Mouse (Mus musculus): ENCODE results near the gene Rps12-ps3. TPM values are rescaled to one million over a fixed set of nuclear protein-coding genes. Genes with fewer than 3 reads are reported as not detected.

Rps12-ps3 gene
- total and polyA plus RNA-seq, 3 experiments = 662 to 4,283 TPM; not detected in 1

DNA sequence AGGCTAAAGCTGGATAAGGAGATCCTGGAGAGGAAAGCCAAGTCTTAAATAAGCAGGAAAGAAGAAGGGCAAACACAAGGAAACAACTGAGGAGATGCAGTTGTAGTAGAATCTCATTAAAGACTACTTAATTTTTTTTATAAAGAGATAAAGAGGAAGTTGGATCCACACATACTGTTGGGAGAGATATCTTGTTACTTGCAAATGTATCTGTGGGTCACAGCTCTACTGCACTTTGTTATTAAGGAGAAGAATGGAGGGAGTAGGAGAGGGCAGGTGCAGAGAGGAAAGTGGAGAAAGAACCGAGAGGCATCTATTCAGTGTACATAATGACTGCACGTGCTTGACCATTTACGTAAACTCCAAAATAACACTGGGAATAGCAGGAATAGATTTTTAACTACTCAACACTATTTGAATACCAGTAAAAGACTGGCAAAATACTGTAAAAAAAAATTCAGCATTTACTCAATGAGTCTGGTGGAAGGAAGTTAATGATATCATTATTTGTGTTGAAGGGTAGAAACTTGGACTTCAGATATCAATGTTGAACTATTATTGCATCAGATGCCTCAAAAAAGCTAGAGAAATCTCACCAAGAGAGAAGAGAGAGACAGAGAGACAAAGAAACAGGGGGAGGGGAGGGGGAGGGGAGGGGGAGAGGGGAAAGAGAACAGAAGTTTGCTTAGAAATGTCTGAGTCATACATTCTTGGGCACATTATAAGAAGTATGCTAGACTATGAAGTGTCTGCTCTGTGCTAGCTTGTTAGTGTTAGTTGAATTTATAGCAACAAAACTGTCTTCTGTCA is 16.0 kb downstream of the Rps12-ps3 start (continued):
- TF ChIP-seq EP300 (IDR thresholded peaks at IDR 0.05; ENCODE audit: low read depth in 1 of 2, low read length in 2 of 2) (peak; percentile 62 to 79; a peak in 3 of 4 replicates), RCOR1 (IDR thresholded peaks at IDR 0.05; ENCODE audit: low read depth, low read length) (no peak), GABPA (IDR thresholded peaks at IDR 0.05; ENCODE audit: low read depth, low read length) (no peak), USF2 (IDR thresholded peaks at IDR 0.05; ENCODE audit: borderline replicate concordance in 1 of 2, insufficient read depth in 1 of 2, low read depth in 1 of 2, low read length in 2 of 2) (no peak), GATA1 (IDR thresholded peaks at IDR 0.05; ENCODE audit: low read depth, low read length) (peak; percentile 81), MAFK (IDR thresholded peaks at IDR 0.05; ENCODE audit: borderline replicate concordance, low read depth, low read length) (0 out of 2 replicates have a peak, but pooled peaks have one; percentile 15), MYB (IDR thresholded peaks at IDR 0.05; ENCODE audit: low read depth, low read length) (no peak), TAL1 (IDR thresholded peaks at IDR 0.05; ENCODE audit: low read length) (peak; percentile 80), E2F4 (IDR thresholded peaks at IDR 0.05; ENCODE audit: borderline replicate concordance, low read depth, low read length) (no peak), NELFE (IDR thresholded peaks at IDR 0.05; ENCODE audit: low read depth, low read length) (no peak), POLR2AphosphoS2 (IDR thresholded peaks at IDR 0.05; ENCODE audit: low read length) (no peak)

DNA sequence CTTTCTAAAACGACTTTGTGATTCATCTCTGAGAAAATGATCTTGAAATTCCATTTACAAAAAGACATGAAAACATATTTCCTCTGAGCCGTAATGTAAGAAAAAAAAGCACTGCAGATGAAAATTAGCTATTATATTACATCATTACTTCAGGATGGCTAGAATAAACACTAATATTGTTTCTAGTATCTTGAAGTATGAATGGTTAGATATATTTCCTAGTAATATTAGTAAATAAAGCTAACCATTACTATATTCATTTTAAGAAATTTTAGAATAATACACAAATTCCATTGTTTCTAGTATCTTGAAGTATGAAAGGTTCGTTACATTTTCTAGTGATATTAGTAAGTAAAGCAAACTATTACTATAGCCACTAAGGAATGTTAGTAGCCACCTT is 17.8 kb downstream of the Rps12-ps3 start:
- no peak overlapping the region for H3K27ac ChIP-seq (ENCODE audit: control insufficient read depth, low read depth, low read length)
- peak overlapping the region in 1 of 2 experiments; percentile 12; a peak in 2 of 4 replicates for H3K4me3 ChIP-seq (ENCODE audit: control insufficient read depth in 1 of 2, insufficient read depth in 1 of 2, low read depth in 2 of 2, low read length in 2 of 2)
- H3K27me3 ChIP-seq (ENCODE audit: control insufficient read depth in 1 of 2, insufficient read depth in 2 of 2, low read length in 2 of 2) = no peaks in the 10 kb centered on the region
- H3K36me3 ChIP-seq (ENCODE audit: control insufficient read depth in 1 of 2, insufficient read depth in 2 of 2, low read length in 2 of 2) = peaks cover 48 to 60% of the 10 kb centered on the region in 2 experiments
- peaks cover 26 to 61% of the 10 kb centered on the region in 2 experiments for H3K4me1 ChIP-seq (ENCODE audit: control insufficient read depth in 1 of 2, insufficient read depth in 2 of 2, low read length in 2 of 2)
- DNase-seq (ENCODE audit: low read depth, low spot score) = no peak
- TF ChIP-seq EP300 (IDR thresholded peaks at IDR 0.05; ENCODE audit: low read depth in 1 of 2, low read length in 2 of 2) (0 out of 4 replicates have a peak, but pooled peaks of 1 of the 2 experiments have one; percentile 24), ZC3H11A (IDR thresholded peaks at IDR 0.05; ENCODE audit: low read depth, low read length) (no peak), CHD1 (IDR thresholded peaks at IDR 0.05; ENCODE audit: low read depth, low read length) (peak; percentile 92; the same call in 1 of the 2 replicates), POLR2AphosphoS5 (IDR thresholded peaks at IDR 0.05; ENCODE audit: borderline replicate concordance, low read depth, low read length) (no peak), MAX (IDR thresholded peaks at IDR 0.05; ENCODE audit: low read length) (no peak)
- peaks cover 74% of the 10 kb centered on the region for H3K79me2 ChIP-seq (ENCODE audit: control insufficient read depth, insufficient read depth, low read length, poor library complexity)
- no peaks in the 10 kb centered on the region for H3K9me3 ChIP-seq (replicated peaks; ENCODE audit: insufficient read depth, low read length)
- no peak overlapping the region; the same call in 1 of the 2 replicates for H3K9ac ChIP-seq (ENCODE audit: control insufficient read depth, low read depth, low read length, poor library complexity, severe bottlenecking)

DNA sequence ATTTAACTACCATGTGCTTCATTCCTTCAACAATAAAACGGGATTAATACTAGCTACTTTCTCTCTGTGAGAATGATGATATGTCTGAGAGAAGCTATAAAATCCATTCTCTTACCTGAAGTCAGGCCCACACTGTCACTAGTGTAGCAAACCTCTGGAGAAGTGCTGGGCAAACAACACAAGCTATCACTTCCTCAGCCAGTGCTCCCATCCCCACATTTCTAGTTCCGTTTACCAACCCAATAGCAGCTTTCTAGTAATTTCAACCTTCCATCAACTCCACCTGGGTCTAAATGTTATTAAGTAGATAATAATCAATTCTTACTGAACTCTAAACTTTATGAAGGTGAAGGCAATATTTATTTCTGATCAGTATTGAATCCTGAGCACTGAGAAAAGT is 20.9 kb downstream of the Rps12-ps3 start:
- H3K27me3 ChIP-seq (ENCODE audit: control insufficient read depth in 1 of 2, insufficient read depth in 2 of 2, low read length in 2 of 2) = no peaks in the 10 kb centered on the region
- H3K9ac ChIP-seq (ENCODE audit: control insufficient read depth, low read depth, low read length, poor library complexity, severe bottlenecking) = peak overlapping the region; percentile 79
- H3K4me3 ChIP-seq (ENCODE audit: control insufficient read depth in 1 of 2, insufficient read depth in 1 of 2, low read depth in 2 of 2, low read length in 2 of 2) = peak overlapping the region; percentile 45 to 86
- TF ChIP-seq MAFK (IDR thresholded peaks at IDR 0.05; ENCODE audit: borderline replicate concordance, low read depth, low read length) = no peak
- no peak for TF ChIP-seq TCF12 (IDR thresholded peaks at IDR 0.05; ENCODE audit: low read depth, low read length)
- no peak for TF ChIP-seq CTCF (IDR thresholded peaks at IDR 0.05 in 2 of 3, conservative IDR thresholded peaks at IDR 0.05 in 1 of 3; ENCODE audit: control insufficient read depth in 1 of 3, insufficient read depth in 1 of 3, low read depth in 2 of 3, low read length in 3 of 3, poor library complexity in 1 of 3, severe bottlenecking in 1 of 3)
- no peak for TF ChIP-seq MAX (IDR thresholded peaks at IDR 0.05; ENCODE audit: low read length)
- no peaks in the 10 kb centered on the region for H3K9me3 ChIP-seq (replicated peaks; ENCODE audit: insufficient read depth, low read length)
- peak; percentile 82 for DNase-seq (ENCODE audit: low read depth, low spot score)
- H3K79me2 ChIP-seq (ENCODE audit: control insufficient read depth, insufficient read depth, low read length, poor library complexity) = peaks cover 72% of the 10 kb centered on the region
- H3K36me3 ChIP-seq (ENCODE audit: control insufficient read depth in 1 of 2, insufficient read depth in 2 of 2, low read length in 2 of 2) = peaks cover 27 to 42% of the 10 kb centered on the region in 2 experiments
- H3K27ac ChIP-seq (ENCODE audit: control insufficient read depth, low read depth, low read length) = peak overlapping the region; percentile 22
- peaks cover 19 to 36% of the 10 kb centered on the region in 2 experiments for H3K4me1 ChIP-seq (ENCODE audit: control insufficient read depth in 1 of 2, insufficient read depth in 2 of 2, low read length in 2 of 2)

All from MEL (cell line).